Mouse (Mus musculus) urinary bladder, postnatal 25 days (tissue): ENCODE data around the gene Mdm1.

Source experiments
- DNase-seq: peaks from one replicate; pipeline ENCODE4 v3.0.0; 2022; ENCODE audit warnings: low spot score

Mdm1 gene

GRCm38 (mm10) chr10:118141018-118141883, at the start of gene Mdm1:
Gene Mdm1 (plus strand): TSS chr10:118141811.
- DNase-seq, result peak; percentile 95

GRCm38 (mm10) chr10:118092745-118093144, 48.9 kb upstream of the Mdm1 start:
- no peak for DNase-seq

- DNase-seq, result no peak
Measured at GRCm38 (mm10) chr10:118093728-118094127, 47.9 kb upstream of the Mdm1 start.

GRCm38 (mm10) chr10:118094853-118095252, 46.8 kb upstream of the Mdm1 start:
- DNase-seq, result no peak

- no peak for DNase-seq
Measured at GRCm38 (mm10) chr10:118096223-118096622, 45.4 kb upstream of the Mdm1 start.

- DNase-seq, result no peak
Measured at GRCm38 (mm10) chr10:118097898-118098297, 43.7 kb upstream of the Mdm1 start.

GRCm38 (mm10) chr10:118100570-118100969, 41.0 kb upstream of the Mdm1 start:
- no peak for DNase-seq

GRCm38 (mm10) chr10:118101056-118101455, 40.6 kb upstream of the Mdm1 start:
- no peak for DNase-seq

GRCm38 (mm10) chr10:118103020-118103666, 38.5 kb upstream of the Mdm1 start:
- peak; percentile 63 for DNase-seq

GRCm38 (mm10) chr10:118103906-118104305, 37.7 kb upstream of the Mdm1 start:
- no peak for DNase-seq

- DNase-seq, result no peak
Measured at GRCm38 (mm10) chr10:118107031-118107430, 34.6 kb upstream of the Mdm1 start.

- no peak for DNase-seq
Measured at GRCm38 (mm10) chr10:118110006-118110920, 31.3 kb upstream of the Mdm1 start.

GRCm38 (mm10) chr10:118110921-118111301, 30.7 kb upstream of the Mdm1 start:
- no peak for DNase-seq

- no peak for DNase-seq
Measured at GRCm38 (mm10) chr10:118111621-118112020, 30.0 kb upstream of the Mdm1 start.

GRCm38 (mm10) chr10:118112294-118112893, 29.2 kb upstream of the Mdm1 start:
- DNase-seq, result no peak

- DNase-seq, result no peak
Measured at GRCm38 (mm10) chr10:118113256-118113682, 28.3 kb upstream of the Mdm1 start.

- DNase-seq, result no peak
Measured at GRCm38 (mm10) chr10:118114271-118114670, 27.3 kb upstream of the Mdm1 start.

GRCm38 (mm10) chr10:118116456-118116855, 25.2 kb upstream of the Mdm1 start:
- DNase-seq, result no peak

- DNase-seq, result no peak
Measured at GRCm38 (mm10) chr10:118121047-118121936, 20.3 kb upstream of the Mdm1 start.

GRCm38 (mm10) chr10:118121937-118122285, 19.7 kb upstream of the Mdm1 start:
- no peak for DNase-seq
